Mouse (Mus musculus) spleen, postnatal 14 days (tissue): ENCODE data around the gene Slc28a2.
"Not testable (repeated sequence)": the region's sequence is repeated elsewhere in the genome, so short reads cannot be mapped to it uniquely, and the experiment has no call there.

ENCODE experiments used
- DNase-seq, 2 experiments: peaks; one replicate each; pipeline ENCODE4 v3.0.0; 2021 to 2022; ENCODE audit warnings: low spot score in 2 of 2

Gene Slc28a2

DNA sequence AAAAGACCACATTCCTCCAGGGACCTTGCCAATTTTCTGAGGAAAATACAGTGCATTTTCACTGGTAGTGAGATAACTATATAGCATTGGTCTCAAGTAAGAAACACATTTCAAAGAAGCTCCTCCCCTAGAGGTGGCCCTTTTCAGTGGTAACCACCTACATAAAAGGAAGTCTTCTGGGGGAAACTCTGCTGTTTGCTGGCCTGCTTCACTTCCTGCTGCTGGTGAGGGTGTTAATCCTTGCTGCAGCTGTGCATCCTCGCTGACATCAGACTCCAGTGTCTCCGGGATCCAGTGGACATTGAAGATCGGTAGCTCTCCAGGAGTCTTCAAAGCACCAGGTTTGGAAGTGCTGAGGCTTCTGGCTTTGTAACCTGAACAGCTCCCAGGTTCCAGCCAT lies at the start of gene Slc28a2:
Slc28a2 (plus strand) TSS at position 278 of the 400 bp plus-strand sequence.
- DNase-seq, result not testable (repeated sequence)

DNA sequence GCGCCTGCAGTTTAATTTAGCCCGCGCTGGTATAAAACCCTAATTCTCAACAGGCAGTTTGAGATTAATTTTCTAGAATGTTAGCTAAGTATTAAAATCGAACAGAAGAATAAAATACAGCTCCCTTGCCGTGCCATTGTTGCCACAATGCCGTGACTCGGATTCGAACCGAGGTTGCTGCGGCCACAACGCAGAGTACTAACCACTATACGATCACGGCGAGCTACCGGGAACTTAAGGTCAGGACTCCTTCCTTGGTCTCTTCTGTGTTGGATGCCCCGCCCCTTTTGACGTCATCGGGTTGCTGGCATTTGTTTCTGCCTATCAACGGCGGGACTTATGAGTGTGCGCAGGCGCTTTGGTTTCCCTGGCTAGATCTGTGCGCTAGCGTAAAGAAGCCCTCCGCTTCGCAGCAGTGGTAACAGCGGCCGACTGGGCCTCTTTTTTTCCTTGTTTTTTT lies 49.0 kb upstream of the Slc28a2 start:
- DNase-seq, result peak; percentile 97 to 98

DNA sequence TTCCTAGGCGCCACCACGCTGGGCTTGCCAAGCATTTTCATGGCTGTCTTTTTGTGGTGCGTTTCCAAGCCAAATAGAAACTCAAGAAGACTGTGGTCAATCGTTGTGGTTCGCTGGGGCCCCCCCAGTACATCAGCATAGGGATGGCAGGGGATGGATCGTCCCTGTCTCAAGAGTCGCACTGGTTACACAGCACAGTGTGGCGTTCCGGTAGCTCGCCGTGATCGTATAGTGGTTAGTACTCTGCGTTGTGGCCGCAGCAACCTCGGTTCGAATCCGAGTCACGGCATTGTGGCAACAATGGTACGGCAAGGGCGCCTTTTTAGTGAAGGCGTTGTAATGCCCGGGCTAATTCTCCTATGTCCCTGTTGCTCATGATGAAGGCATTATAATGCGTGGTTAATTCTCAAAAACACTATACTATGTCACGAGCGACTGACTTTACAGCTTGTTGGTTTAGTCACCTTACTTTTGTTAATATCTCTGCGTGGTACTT lies 48.5 kb upstream of the Slc28a2 start:
- peak; percentile 67 to 69 for DNase-seq

DNA sequence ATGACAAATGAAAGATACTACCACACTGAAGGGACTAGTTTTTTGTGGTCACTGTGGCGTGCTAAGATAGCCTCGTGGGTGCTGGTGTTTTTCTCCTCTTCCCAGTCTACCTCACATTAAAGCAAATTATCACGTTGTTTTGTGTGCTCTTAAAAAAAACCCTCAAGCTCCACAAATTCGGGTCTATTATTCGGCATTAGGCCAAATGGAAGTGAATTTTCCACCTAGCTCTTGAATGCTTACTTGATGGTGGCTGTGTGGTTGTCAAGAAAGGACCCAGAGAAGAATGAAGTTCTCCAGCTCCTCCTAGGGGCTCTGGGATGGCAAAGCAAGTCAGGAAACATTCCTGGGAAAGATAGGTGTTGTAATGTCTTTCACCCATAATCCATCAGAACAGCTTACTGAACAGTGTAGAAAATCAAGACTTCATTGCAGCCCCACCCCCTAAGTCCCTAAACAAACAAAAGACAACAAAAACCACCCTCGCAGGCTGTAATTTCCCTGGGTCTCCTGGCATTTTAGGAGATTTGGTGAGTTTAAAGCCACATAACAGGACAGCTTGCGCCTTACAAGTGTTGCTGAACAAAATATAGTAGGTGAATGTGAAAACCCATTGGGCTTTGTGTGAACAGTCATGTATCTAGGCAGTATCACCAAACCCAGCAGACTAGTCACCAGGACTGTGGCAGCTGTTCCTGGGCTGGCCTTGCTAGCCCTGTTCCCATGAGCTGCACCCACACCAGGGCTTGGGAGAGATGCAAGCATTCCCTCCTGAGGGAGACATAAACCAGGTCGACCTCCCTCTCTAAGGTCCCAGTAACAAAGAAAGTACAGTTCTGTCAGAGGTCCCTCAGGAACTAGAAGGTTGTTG lies 47.6 kb upstream of the Slc28a2 start:
- no peak for DNase-seq

DNA sequence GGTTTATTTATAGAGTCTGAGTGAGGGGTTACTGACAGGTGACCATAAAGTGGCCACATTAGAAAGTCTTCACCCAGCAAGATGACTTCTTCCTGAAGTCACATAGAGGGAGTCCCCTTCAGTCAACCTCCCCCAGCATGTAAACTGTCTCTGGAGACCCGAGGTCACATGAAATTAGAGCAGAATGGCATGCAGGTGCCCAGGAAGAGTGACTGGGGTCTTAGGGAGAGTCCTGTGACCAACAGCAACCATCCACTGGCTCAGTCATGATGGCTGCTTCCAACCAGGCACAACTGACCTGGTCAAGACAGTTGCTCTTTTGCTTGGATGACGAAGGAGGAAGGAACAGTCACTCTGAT lies 47.0 kb upstream of the Slc28a2 start:
- DNase-seq, result no peak

DNA sequence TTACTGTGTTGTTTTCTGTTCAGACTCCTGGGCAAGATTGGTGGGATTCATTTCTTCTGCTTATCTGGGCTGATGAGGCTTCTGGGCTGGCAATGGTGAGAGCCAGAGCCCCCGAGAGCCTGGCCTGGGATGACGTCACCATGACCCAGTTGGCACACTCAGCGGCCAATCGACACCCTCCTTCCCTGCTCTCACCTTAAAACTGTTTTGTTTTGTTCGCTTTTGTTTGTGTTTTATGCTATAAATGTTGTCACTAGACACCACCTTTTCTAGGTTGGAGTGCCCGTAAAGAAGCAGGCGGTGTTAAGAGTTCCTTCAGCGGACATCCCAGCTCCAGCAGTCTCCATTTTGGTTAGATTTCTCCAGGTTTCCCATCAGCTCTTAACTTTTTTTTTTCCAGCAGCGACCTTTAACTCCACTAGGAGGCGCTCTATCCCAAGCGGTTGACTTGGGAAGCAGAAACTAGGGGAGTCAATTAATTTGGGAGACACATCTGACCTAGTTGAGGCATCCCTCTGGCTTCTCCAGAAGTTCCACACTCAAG lies 45.4 kb upstream of the Slc28a2 start:
- peak in 1 of 2 experiments; percentile 34 for DNase-seq

DNA sequence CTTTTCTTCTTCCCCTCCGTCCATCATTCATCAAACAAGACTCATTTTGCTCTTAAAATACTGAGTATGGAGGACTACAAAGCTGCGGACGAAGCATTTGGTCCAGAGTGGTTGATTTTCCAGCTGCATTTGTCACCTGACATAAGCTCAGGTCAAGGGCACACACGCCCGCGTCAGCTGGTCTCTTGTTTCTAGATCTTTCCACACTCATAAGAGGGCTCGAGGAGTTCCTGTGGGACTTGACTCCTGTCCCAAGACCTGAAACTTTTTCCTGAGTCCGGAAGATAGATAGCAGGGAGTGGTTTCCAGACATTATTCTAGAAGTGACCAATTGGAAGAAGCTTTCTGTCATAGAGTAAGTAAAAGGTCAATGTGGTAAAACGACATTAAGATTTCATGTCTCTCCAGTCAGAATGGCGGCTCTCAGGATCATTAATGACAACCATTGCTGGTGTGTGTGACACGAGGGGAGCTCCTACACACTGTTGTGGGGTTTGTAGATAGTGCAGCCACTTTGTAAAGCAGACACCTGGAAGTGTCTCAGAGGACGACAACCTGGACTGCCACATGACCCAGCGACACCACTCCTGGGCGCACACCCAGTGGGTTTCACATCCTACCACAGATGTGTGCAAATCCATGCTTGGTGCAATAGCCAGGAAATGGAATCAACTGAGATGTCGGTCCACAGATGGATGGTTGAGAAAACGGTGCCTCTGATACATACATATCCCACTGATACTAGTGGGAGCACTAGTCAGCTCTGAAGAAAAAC lies 44.8 kb upstream of the Slc28a2 start:
- DNase-seq, result no peak

DNA sequence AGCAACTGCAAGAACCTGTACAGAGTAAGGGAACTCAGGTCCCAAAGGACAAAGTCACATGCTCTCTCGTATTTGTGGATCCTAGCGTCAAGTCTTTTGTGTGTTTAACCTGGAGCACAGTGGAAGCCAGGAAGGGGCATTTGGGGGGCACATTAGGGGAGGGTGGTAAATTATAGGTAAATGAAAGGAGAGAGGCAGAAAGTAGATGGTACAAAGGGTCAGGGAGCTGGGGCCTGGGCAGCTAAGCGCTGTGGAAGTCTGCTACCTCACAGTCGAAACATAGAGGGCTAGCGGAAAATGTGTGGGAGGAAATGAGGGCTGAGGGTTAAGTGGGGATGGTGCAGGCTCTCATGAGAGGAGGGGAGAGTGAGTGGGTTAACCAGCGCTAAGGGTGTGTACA lies 44.2 kb upstream of the Slc28a2 start:
- DNase-seq, result no peak

DNA sequence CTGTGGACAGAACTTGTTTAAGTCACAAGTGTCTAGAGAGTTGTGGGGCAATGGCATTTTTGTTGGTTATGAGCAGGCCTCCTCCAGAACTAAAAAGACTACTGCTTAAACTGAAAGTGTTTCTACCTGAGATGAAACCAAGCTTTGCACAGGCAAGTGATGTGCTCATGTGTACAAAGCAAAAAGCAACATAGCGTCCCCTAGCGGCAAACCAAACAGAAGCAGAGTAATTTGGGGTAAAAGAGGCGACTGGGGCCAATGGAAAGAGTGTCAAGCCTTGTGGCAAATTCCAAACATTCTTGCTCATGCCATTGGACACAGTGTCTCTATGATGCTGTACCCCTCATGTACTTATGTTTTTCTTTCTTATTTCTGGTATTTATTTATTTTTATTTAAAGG lies 41.2 kb upstream of the Slc28a2 start:
- DNase-seq, result no peak

DNA sequence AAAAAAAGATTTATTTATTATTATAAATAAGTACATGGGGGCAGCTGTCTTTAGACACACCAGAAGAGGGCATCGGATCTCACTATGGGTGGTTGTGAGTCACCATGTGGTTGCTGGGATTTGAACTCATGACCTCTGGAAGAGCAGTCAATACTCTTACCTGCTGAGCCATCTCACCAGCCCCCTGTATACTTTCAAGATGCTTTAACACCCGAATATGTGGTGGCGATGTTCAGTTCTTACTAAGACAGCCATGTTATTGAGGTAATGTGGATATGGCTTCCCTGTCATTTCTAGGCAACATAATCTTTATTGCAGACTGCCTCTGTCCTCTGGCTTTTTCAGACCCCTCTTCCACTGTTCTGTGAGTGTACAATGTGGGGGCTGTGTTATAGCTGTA lies 39.1 kb upstream of the Slc28a2 start:
- not testable (repeated sequence) for DNase-seq

DNA sequence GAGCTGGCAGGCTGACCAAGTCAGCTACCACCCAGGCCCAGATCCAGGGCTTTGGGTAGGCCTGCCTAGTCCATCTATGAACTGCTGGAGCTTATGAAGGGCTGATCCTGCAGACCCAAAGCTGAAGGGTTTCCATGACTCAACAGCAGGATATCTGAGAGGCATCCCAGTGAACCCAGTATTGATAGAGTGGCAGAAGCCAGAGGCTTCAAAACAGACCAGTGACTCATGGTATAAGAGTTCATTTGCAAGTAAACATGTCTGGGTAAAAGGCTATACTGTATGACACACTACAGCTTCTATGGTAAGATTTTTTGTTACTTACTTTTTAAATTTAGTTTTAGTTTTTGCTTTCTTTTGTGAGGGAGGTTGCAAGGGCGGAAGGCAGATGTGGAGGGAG lies 30.1 kb upstream of the Slc28a2 start:
- no peak for DNase-seq

DNA sequence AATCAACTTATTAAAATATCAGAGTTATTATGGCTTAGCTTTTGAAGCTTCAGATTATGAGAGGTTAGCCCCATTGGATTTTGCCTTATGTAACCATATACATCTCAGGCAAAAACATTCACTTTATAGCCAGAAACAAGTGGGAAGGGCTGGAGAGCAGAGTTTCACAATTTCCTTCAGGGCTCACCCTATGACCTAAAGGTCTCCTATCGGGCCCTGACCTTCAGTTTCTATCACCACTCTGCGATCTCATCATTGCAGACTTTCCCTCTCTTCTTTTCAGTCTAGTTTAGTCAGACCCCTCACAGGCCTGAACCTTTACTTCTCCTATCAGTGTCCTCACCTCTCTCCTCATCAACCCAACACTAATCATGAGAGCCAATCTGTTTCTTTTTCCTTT lies 18.7 kb upstream of the Slc28a2 start:
- DNase-seq, result no peak

DNA sequence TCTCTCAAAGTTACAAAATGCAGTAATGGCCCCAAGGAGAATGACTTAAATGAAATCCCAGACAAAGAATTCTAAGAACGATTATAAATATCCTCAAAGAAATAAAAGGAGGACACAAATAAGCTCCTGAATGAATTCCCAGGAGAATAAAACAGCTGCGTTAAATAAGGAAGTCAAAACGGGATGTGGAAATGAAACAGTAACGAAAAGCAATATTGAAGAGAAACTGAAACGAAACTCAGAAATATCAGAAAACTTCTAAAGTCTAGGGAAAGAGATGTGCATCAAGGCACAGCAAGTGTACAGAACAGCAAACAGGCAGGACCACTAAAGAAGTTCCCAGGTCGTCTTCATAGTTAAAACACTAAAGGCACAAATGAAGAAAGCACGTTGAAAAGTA lies 17.3 kb upstream of the Slc28a2 start:
- no peak for DNase-seq

DNA sequence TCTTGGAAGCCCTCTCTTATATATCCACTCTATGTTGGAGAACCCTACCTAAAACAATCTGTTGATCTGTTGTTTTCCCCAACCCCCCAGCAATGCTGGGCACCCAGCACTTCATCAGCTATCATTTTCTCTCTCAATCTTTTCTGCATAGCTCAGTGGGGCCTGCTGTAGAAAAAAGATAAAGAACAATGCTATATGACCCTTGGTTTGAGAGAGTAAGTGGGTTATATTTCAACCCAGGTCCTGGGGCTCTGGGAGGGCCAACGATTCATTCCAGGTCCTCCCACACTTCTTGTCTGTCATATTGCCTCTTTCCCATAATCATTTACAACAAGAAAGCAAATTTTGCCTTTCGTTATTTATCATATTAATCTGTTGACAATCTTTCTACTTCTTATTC lies 368 bp downstream of the Slc28a2 start:
- DNase-seq, result not testable (repeated sequence)

DNA sequence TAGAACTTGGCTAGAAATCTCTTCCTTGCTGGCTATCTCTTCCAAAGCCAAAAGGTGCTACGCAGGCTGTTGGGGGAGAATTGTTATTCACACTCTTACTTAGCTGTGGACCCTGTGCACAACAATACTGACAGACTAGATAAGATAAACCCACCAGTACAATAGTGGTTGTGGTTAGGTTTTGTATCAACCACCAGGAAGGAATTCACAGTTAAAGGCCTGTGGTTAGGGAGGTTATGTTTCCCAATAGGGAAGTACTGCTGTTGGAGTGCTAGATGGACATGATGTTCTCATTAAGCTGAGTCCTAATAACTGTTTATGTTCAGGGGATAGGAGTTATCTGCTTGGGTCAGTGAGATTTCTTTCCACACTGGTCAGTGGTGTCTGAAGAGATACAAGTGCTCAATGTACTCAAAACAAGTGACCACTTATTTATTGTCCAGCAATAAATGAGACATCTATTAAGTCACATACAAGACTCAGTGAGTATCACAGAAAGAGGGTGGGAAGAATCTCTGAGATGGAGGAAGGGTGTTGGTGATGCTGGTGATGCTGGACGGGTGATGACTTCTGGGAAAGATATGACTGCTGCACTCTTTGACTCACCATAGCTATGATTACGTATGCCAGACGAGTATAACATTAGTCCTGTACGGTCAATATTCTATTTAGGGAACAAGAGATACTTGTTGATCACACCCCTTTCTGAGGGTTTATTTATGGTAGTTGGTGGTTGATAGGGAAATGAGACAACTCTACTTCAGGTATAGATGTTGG lies 12.6 kb downstream of the Slc28a2 start:
- not testable (repeated sequence) for DNase-seq

DNA sequence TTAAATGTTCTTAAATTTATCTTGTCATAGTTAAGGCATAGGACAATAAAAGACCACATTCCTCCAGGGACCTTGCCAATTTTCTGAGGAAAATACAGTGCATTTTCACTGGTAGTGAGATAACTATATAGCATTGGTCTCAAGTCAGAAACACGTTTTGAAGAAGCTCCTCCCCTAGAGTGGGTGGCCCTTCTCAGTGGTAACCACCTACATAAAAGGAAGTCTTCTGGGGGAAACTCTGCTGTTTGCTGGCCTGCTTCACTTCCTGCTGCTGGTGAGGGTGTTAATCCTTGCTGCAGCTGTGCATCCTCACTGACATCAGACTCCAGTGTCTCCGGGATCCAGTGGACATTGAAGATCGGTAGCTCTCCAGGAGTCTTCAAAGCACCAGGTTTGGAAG lies 14.2 kb downstream of the Slc28a2 start:
- DNase-seq, result peak in 1 of 2 experiments; percentile 20

DNA sequence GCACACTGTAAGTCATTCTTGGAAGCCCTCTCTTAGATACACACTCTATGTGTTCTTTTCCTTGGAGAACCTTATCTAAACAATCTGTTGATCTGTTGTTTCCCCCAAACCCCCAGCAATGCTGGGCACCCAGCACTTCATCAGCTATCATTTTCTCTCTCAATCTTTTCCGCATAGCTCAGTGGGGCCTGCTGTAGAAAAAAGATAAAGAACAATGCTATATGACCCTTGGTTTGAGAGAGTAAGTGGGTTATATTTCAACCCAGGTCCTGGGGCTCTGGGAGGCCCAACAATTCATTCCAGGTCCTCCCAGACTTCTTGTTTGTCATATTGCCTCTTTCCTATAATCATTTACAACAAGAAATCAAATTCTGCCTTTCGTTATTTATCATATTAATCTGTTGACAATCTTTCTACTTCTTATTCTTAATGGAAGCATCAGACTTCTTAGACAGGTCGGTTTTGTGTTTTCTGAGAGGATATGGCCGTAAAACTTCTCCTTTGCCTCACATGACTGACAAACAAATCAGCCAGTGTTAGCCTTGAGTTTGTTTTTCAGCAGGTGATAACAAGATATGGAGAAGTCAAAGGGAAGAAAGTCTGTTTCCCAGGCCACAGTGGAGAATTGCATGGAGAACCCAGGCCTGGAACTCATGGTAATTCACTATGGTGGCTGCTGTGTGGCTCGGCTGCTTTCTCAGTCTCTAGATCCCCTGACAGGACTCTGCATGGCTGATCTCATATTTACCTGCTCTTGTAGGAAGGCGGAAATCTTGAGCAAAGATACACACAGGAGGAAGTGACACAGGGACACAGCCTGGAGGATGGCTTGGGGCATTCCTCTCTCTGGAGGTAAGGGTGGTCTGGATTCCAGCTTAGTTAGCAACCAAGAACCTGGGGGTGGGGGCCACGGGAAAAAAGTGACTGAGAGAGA lies 15.0 kb downstream of the Slc28a2 start:
- DNase-seq, result no peak

DNA sequence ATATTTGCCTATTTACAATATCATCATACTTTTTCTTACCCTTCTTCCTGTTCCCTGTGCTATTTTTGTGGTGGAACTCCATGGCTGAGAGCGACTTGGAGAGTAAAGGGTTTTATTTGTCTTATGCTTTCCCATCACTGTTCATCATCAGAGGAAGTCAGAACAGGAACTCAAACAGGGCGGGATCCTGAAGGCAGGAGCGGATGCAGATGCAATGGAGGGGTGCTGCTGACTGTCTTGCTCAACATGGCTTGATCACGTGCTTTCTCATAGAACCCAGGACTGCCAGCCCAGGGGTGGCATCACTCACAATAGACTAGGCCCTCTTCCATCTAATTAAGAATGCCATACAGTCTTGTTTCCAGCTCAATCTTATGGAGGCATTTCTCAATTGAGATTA lies 24.1 kb downstream of the Slc28a2 start:
- DNase-seq, result no peak

DNA sequence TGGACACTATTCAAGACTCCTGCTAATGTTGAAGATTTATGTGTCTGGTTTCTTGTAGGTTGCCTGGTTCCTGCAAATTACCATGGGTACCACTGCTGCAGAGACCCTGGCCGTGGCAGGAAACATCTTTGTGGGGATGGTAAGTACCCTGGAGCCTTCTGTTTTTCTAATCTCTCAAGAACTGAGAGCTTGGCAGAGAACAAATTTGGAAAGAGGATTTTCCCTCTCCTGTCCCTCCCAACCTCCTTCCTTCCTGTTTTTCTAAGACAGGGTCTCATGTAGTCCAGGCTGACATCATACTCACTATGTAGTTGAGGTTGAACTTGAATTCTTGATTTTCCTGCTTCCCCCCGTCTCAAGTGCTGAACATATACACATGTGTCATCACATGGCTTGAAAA lies 26.1 kb downstream of the Slc28a2 start:
- DNase-seq, result no peak

DNA sequence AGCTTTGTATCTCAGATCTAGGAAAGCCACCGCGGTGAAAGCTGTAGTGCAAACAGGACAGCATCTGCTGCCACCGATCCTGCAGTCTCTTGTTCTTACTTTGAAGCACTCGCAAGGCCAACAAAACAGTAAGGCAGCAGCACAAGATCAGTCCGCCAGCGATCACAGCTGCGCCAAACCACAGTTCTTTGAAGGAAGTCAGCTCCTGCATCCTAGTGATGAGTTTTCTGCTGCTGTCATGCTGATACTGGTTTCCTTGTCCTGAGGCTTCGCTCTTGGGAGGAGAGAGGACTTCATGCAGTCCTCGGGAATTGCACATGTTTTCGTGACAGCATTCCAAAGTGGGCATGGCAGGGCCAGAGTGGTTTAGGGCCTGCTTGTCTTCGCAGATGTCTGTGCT lies 40.6 kb downstream of the Slc28a2 start:
- peak in 1 of 2 experiments; percentile 1 for DNase-seq
